Comparison of ENCODE assay signal across 12 mouse cellular contexts in genomic region chr13:111800866-111801265, GRCm38 (mm10). TPM values are rescaled to one million over a fixed set of nuclear protein-coding genes. Genes with fewer than 3 reads are reported as not detected.
DNase-seq lines count a peak whose midpoint lies in the region; ATAC-seq and TF ChIP-seq lines count a peak whose summit lies in the region.
"Had no signal": no experiment of that assay in that cellular context is flagged by ENCODE, and none has a peak within 500 bp of the region (broad histone marks: within the 10 kb centered on the region; RNA-seq: fewer than 3 reads in every experiment).

No protein-coding gene starts in this region.

- no peak for ATAC-seq in kidney, postnatal 0 days (replicated peaks; ENCODE audit: low FRiP score, low read depth)
- ATAC-seq in stomach, postnatal 0 days (ENCODE audit: low FRiP score, low TSS enrichment): no peak
- ATAC-seq: intestine, postnatal 0 days had no signal

- no peaks in the 10 kb centered on the region for H3K36me3 ChIP-seq in kidney, postnatal 0 days (ENCODE audit: insufficient read depth, low read length)
- H3K36me3 ChIP-seq in stomach, postnatal 0 days (ENCODE audit: control insufficient read depth, insufficient read depth, low read length): no peaks in the 10 kb centered on the region

- peaks cover 87% of the 10 kb centered on the region for H3K4me1 ChIP-seq in kidney, postnatal 0 days (replicated peaks; ENCODE audit: insufficient read depth, low read length)
- H3K4me1 ChIP-seq in stomach, postnatal 0 days (replicated peaks; ENCODE audit: control insufficient read depth, insufficient read depth): peaks cover 31% of the 10 kb centered on the region

- no peak overlapping the region for H3K4me2 ChIP-seq in kidney, postnatal 0 days (ENCODE audit: low read length)
- no peak overlapping the region for H3K4me2 ChIP-seq in stomach, postnatal 0 days (replicated peaks; ENCODE audit: low read depth)

- WGBS in kidney, postnatal 0 days: 34% methylated on average over 4 of the region's 4 CpGs
- 43% methylated on average over 4 of the region's 4 CpGs for WGBS in stomach, postnatal 0 days

- no peak for TF ChIP-seq EP300 in stomach, postnatal 0 days (optimal IDR thresholded peaks at IDR 0.05)

- TF ChIP-seq CTCF in kidney, postnatal 0 days (IDR thresholded peaks at IDR 0.05; ENCODE audit: low read depth): no peak
- no peak for TF ChIP-seq CTCF in stomach, postnatal 0 days (IDR thresholded peaks at IDR 0.05; ENCODE audit: low read depth)

- peak; percentile 91 for DNase-seq in heart, adult 11 months
- no peak for DNase-seq in heart, adult 9 months (ENCODE audit: low spot score in 2 of 2)
- peak; percentile 16 to 51 for DNase-seq in urinary bladder, postnatal 4 days (ENCODE audit: low spot score in 2 of 2)
- no peak for DNase-seq in urinary bladder, adult 2 months (ENCODE audit: low spot score)
- no peak for DNase-seq in kidney, postnatal 0 days (ENCODE audit: low spot score)
- peak; percentile 63 for DNase-seq in stomach, postnatal 0 days (ENCODE audit: low spot score)
- no peak for DNase-seq in layer of hippocampus, adult 8-10 months (ENCODE audit: low spot score in 2 of 2)
- no peak for DNase-seq in c-Kit-positive CD71-positive TER-119-positive erythroid progenitor cells, embryonic 14.5 days (ENCODE audit: low spot score)
- DNase-seq: spleen, adult 18-20 months; thymus, postnatal 4 days had no signal

- no peaks in the 10 kb centered on the region for H3K27me3 ChIP-seq in kidney, postnatal 0 days (ENCODE audit: insufficient read depth, low read length)
- no peaks in the 10 kb centered on the region for H3K27me3 ChIP-seq in stomach, postnatal 0 days (ENCODE audit: control insufficient read depth, insufficient read depth, low read length)

- no peak overlapping the region for H3K4me3 ChIP-seq in kidney, postnatal 0 days (replicated peaks; ENCODE audit: low read depth, low read length)
- H3K4me3 ChIP-seq in stomach, postnatal 0 days (ENCODE audit: low read depth, low read length): no peak overlapping the region

- peak overlapping the region; percentile 62; the same call in 1 of the 2 replicates for H3K27ac ChIP-seq in kidney, postnatal 0 days
- H3K27ac ChIP-seq in stomach, postnatal 0 days (replicated peaks): no peak overlapping the region
- H3K27ac ChIP-seq: macrophage had no signal

- no peaks in the 10 kb centered on the region for H3K9me3 ChIP-seq in kidney, postnatal 0 days (replicated peaks; ENCODE audit: low read length)
- H3K9me3 ChIP-seq in stomach, postnatal 0 days (ENCODE audit: control insufficient read depth, low read length): no peaks in the 10 kb centered on the region

- no peak overlapping the region for H3K9ac ChIP-seq in kidney, postnatal 0 days (ENCODE audit: low read depth, low read length)
- H3K9ac ChIP-seq in stomach, postnatal 0 days (ENCODE audit: low read length): no peak overlapping the region

RNA-seq across cellular contexts. Expression of gene Map3k1, which starts 7.9 kb away (rescaled TPM):
- polyA plus RNA-seq in urinary bladder, adult 2 months (2012; rRNA removed): 19.8 and 23.9 TPM in 2 replicates
- polyA plus RNA-seq in kidney, postnatal 0 days (2015; fragmentation: Nextera tagmentation; extraction: Ambion mirVana): 30.3 and 33.1 TPM in 2 replicates
- polyA plus RNA-seq in stomach, postnatal 0 days (2015; fragmentation: Nextera tagmentation; extraction: Ambion mirVana): 12.9 and 13.3 TPM in 2 replicates
- 10 to 100 TPM; 14.4 to 18.6 (median 14.6) TPM for total RNA-seq in layer of hippocampus, adult 8-10 months (2022)

Comparison
In these comparisons a context has a peak if more than half of its experiments do, and no peak if none do; other contexts are left out.
1. DNase-seq: peak in heart, adult 11 months (single experiment), urinary bladder, postnatal 4 days (2 of 2) and stomach, postnatal 0 days (single experiment); none in heart, adult 9 months (0 of 2), urinary bladder, adult 2 months (single experiment), kidney, postnatal 0 days (single experiment), layer of hippocampus, adult 8-10 months (0 of 2) and c-Kit-positive CD71-positive TER-119-positive erythroid progenitor cells, embryonic 14.5 days (single experiment).